Mouse (Mus musculus) cortical plate, adult 2 months (tissue): ENCODE measurements at regions not wholly inside any gene's neighbourhood (a gene's known extent, or its start where the extent isn't known, plus 50 kb on each side); places are given as distances from the start of the nearest gene placed in this dataset.

Experiments used
- H3K27ac ChIP-seq: fragments of 200-500 bp; 2 replicates; pipeline ENCODE4 v1.5.1; 2012; ENCODE audit warnings: low read length, control low read depth, inconsistent platforms; ENCODE audit not compliant: insufficient read depth
- H3K4me1 ChIP-seq: fragments of 200-500 bp; 2 replicates; pipeline ENCODE4 v1.6.1; 2011; ENCODE audit warnings: low read length; ENCODE audit not compliant: control insufficient read depth, insufficient read depth
- H3K4me3 ChIP-seq: fragments of 200-500 bp; 2 replicates; pipeline ENCODE4 v1.5.1; 2011; ENCODE audit warnings: mild to moderate bottlenecking, low read length, control low read depth; ENCODE audit not compliant: insufficient read depth
- CTCF ChIP-seq: fragments of 200-500 bp; IDR thresholded peaks from 2 replicates; pipeline ENCODE4 v1.5.1; 2011; ENCODE audit warnings: mild to moderate bottlenecking, control low read depth, low read length; ENCODE audit not compliant: insufficient read depth; ENCODE audit errors: extremely low read depth
- POLR2A ChIP-seq: fragments of 200-500 bp; IDR thresholded peaks from 2 replicates; pipeline ENCODE4 v1.6.1; 2011; ENCODE audit warnings: mild to moderate bottlenecking, low read length, control low read depth; ENCODE audit not compliant: insufficient read depth; ENCODE audit errors: extremely low read depth

GRCm38 (mm10) chr11:24353056-24353455 is 275.2 kb downstream of the Bcl11a start:
- Histone ChIP-seq H3K27ac (no peak overlapping the region), H3K4me1 (no peaks in the 10 kb centered on the region), H3K4me3 (no peak overlapping the region)
- no peak for TF ChIP-seq POLR2A
- no peak for TF ChIP-seq CTCF

GRCm38 (mm10) chr11:24357388-24357787 is 279.5 kb downstream of the Bcl11a start:
- no peak for TF ChIP-seq CTCF
- no peak for TF ChIP-seq POLR2A
- no peaks in the 10 kb centered on the region for H3K4me1 ChIP-seq
- H3K4me3 ChIP-seq = no peak overlapping the region
- H3K27ac ChIP-seq = no peak overlapping the region

- TF ChIP-seq POLR2A (no peak), CTCF (no peak)
- H3K4me3 ChIP-seq = no peak overlapping the region
- H3K27ac ChIP-seq = no peak overlapping the region
These were observed 281.2 kb downstream of the Bcl11a start for GRCm38 (mm10) chr11:24359086-24359485.

GRCm38 (mm10) chr11:24361998-24362687 is 284.3 kb downstream of the Bcl11a start:
- Histone ChIP-seq H3K4me3 (no peak overlapping the region), H3K4me1 (no peaks in the 10 kb centered on the region), H3K27ac (no peak overlapping the region)
- TF ChIP-seq CTCF = no peak
- TF ChIP-seq POLR2A = no peak

More at GRCm38 (mm10) chr11:24359086-24359485, 281.2 kb downstream of the Bcl11a start:
- no peaks in the 10 kb centered on the region for H3K4me1 ChIP-seq

GRCm38 (mm10) chr11:24362688-24363035 is 284.8 kb downstream of the Bcl11a start:
- Histone ChIP-seq H3K4me1 (no peaks in the 10 kb centered on the region), H3K27ac (no peak overlapping the region), H3K4me3 (no peak overlapping the region)
- TF ChIP-seq CTCF = no peak
- TF ChIP-seq POLR2A = no peak

- H3K4me3 ChIP-seq = no peak overlapping the region
- no peak overlapping the region for H3K27ac ChIP-seq
- TF ChIP-seq CTCF (no peak), POLR2A (no peak)
- no peaks in the 10 kb centered on the region for H3K4me1 ChIP-seq
These were observed 285.8 kb downstream of the Bcl11a start for GRCm38 (mm10) chr11:24363418-24364364.

- no peak overlapping the region for H3K4me3 ChIP-seq
- H3K4me1 ChIP-seq = no peaks in the 10 kb centered on the region
- no peak overlapping the region for H3K27ac ChIP-seq
- TF ChIP-seq POLR2A = no peak
- TF ChIP-seq CTCF = no peak
These were observed 292.5 kb downstream of the Bcl11a start for GRCm38 (mm10) chr11:24370198-24370860.

- TF ChIP-seq POLR2A (no peak), CTCF (no peak)
- no peak overlapping the region for H3K4me3 ChIP-seq
- no peak overlapping the region for H3K27ac ChIP-seq
- no peaks in the 10 kb centered on the region for H3K4me1 ChIP-seq
These were observed 293.2 kb downstream of the Bcl11a start for GRCm38 (mm10) chr11:24370861-24371686.

- TF ChIP-seq POLR2A = no peak
- TF ChIP-seq CTCF = no peak
- Histone ChIP-seq H3K27ac (no peak overlapping the region), H3K4me1 (no peaks in the 10 kb centered on the region), H3K4me3 (no peak overlapping the region)
These were observed 293.8 kb downstream of the Bcl11a start for GRCm38 (mm10) chr11:24371687-24371950.
